Mouse (Mus musculus) G1E (cell line): Measurements from ENCODE around the gene Spata32. TPM values are rescaled to one million over a fixed set of nuclear protein-coding genes. Genes with fewer than 3 reads are reported as not detected.
A peak's percentile ranks its signal among the peaks of the same experiment; 100 is the strongest.

Source experiments
- ATAC-seq: 2 replicates; pipeline ENCODE4 v1.8.0; 2016; ENCODE audit warnings: mild to moderate bottlenecking; ENCODE audit not compliant: insufficient number of reproducible peaks, poor library complexity, low FRiP score, severe bottlenecking; ENCODE audit errors: extremely low read depth
- DNase-seq: peaks from one replicate; pipeline ENCODE4 v3.0.0; 2012; ENCODE audit warnings: low spot score
- H3K27me3 ChIP-seq: 2 replicates; pipeline ENCODE4 v1.6.1; 2012; ENCODE audit warnings: mild to moderate bottlenecking, low read length, inconsistent platforms; ENCODE audit not compliant: insufficient read depth
- H3K36me3 ChIP-seq: replicated peaks from 2 replicates; pipeline ENCODE3; 2012; ENCODE audit warnings: mild to moderate bottlenecking, inconsistent platforms
- H3K4me1 ChIP-seq: 2 replicates; pipeline ENCODE4 v1.6.1; 2012; ENCODE audit warnings: low read depth, low read length, inconsistent platforms, mixed read lengths; ENCODE audit not compliant: insufficient read depth
- H3K4me3 ChIP-seq: 2 replicates; pipeline ENCODE4 v1.5.1; 2012; ENCODE audit warnings: low read depth, mild to moderate bottlenecking, inconsistent platforms, low read length, moderate library complexity, mixed read lengths
- H3K9me3 ChIP-seq: replicated peaks from 2 replicates; pipeline ENCODE4 v1.6.1; 2012; ENCODE audit warnings: inconsistent platforms
- CTCF ChIP-seq: IDR thresholded peaks from 2 replicates; pipeline ENCODE4 v1.5.1; 2012; ENCODE audit warnings: low read depth, low read length, inconsistent platforms, mixed read lengths
- GATA1 ChIP-seq: IDR thresholded peaks from 2 replicates; pipeline ENCODE4 v1.6.1; 2012; ENCODE audit warnings: borderline replicate concordance, low read length, inconsistent platforms, mixed read lengths
- GATA2 ChIP-seq: IDR thresholded peaks from 2 replicates; pipeline ENCODE4 v1.6.1; 2012; ENCODE audit warnings: low read depth, low read length, inconsistent platforms, borderline replicate concordance
- POLR2AphosphoS5 ChIP-seq: IDR thresholded peaks from 2 replicates; pipeline ENCODE4 v1.6.1; 2012; ENCODE audit warnings: low read depth, low read length, inconsistent platforms; ENCODE audit not compliant: insufficient replicate concordance
- TAL1 ChIP-seq: conservative IDR thresholded peaks from 2 replicates; pipeline ENCODE4 v1.6.1; 2012; ENCODE audit warnings: low read depth, low read length, inconsistent platforms, mixed read lengths
- polyA plus RNA-seq: library from polyadenylated mRNA; stranded (reverse); fragments of >175 nt; gene quantifications from 2 replicates; pipeline ENCODE4 v1.2.3, GENCODE M21; 2012
- total RNA-seq, 2 experiments: library from RNA; stranded (forward) in 1 of 2; stranded (reverse) in 1 of 2; fragments of 200-1000 nt in 1 of 2; fragments of >200 nt in 1 of 2; fragmentation: Nextera tagmentation in 1 of 2; gene quantifications; 2 replicates each; pipeline ENCODE4 v1.2.3; 2014 to 2017

The Spata32 gene
- total and polyA plus RNA-seq, 3 experiments: 0.16 TPM; not detected in 2

DNA sequence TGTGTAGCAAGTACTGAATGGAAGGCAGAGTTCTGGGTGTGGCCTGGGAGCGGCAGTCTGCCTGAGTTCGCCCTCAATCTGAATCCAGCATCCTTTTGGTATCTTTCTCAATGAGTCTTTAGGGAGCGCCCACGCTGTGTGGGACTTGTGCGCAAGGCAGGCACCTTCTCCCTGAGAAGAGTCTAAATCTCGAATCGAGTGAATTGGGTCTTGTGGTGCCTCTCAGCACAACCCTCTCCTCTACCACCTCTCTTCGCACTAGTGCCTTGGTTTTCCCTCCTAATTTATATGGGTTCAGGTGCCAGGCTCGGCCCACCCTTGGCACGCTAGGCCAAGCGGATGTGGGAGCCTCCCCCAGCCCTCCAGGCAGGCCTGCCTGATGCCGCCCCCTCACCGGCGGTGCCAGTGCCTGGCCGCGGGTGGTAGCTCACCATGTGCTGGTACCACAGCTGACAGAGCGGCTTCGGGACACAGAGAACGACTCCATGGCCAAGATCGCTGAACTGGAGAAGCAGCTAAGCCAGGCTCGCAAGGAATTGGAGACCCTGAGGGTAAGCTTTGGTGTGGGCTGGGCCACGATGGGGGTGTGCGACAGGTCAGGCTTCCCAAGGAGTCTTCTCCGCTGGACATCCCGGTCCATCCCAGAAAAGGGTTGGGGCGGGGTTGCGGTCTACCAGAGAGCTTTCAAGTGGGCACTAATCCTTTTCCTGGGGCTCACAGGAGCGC is 25.8 kb downstream of the Spata32 start:
- DNase-seq: no peak
- Histone ChIP-seq H3K9me3 (no peaks in the 10 kb centered on the region), H3K4me1 (no peaks in the 10 kb centered on the region), H3K4me3 (no peak overlapping the region), H3K36me3 (no peaks in the 10 kb centered on the region), H3K27me3 (peaks cover 72% of the 10 kb centered on the region)
- TF ChIP-seq GATA1 (no peak), GATA2 (no peak), POLR2AphosphoS5 (no peak), TAL1 (no peak), CTCF (no peak)
- ATAC-seq: no peak

DNA sequence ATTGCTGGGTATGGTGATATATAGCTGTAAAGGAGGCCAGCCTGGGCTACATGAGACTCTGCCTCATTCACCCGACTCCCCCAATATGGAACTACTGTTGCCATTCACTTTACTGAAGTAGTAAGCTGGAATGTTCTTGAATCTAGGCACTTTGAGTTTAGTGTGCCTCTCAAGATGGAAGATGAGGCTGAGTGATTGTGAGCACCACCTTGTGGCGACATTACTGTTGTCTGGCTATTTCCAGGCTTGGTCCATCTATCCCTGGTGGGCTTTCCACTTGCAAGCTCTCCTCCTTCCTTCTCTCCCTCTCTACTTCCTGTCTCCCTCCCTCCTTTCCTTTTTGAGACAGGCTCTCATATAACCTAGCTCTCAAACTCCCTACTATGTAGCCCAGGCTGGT is 33.3 kb downstream of the Spata32 start:
- TF ChIP-seq GATA1 (no peak), CTCF (no peak), TAL1 (no peak), POLR2AphosphoS5 (no peak), GATA2 (no peak)
- ATAC-seq (no peak; the same call in 1 of the 2 replicates), DNase-seq (no peak)
- H3K4me3 ChIP-seq: no peak overlapping the region
- H3K36me3 ChIP-seq: no peaks in the 10 kb centered on the region
- no peaks in the 10 kb centered on the region for H3K9me3 ChIP-seq
- peaks cover 6% of the 10 kb centered on the region for H3K4me1 ChIP-seq
- peaks cover 56% of the 10 kb centered on the region for H3K27me3 ChIP-seq

DNA sequence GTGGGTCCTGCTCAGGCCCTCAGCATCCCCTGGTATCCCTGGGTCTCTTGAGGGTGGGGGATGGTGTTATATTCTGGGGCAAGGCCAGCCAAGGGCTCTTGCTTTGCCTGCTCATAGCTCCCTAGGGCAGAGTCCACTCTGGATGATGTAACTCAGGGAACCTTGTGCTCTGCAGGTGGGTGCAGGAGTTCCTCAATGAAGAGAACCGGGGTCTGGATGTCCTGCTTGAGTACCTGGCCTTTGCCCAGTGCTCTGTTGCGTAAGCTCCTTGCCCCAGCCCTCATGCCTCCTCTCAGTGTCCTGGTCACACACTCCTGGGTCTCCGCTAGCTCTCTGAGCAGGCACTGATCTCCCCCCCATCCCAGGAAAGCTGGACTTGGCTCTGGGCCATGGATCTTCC is 36.3 kb downstream of the Spata32 start:
- DNase-seq (no peak), ATAC-seq (no peak)
- Histone ChIP-seq H3K4me1 (peaks cover 24% of the 10 kb centered on the region), H3K4me3 (no peak overlapping the region), H3K9me3 (no peaks in the 10 kb centered on the region), H3K36me3 (no peaks in the 10 kb centered on the region), H3K27me3 (peaks cover 64% of the 10 kb centered on the region)
- no peak for TF ChIP-seq CTCF
- no peak for TF ChIP-seq TAL1
- TF ChIP-seq POLR2AphosphoS5: no peak
- no peak for TF ChIP-seq GATA2

DNA sequence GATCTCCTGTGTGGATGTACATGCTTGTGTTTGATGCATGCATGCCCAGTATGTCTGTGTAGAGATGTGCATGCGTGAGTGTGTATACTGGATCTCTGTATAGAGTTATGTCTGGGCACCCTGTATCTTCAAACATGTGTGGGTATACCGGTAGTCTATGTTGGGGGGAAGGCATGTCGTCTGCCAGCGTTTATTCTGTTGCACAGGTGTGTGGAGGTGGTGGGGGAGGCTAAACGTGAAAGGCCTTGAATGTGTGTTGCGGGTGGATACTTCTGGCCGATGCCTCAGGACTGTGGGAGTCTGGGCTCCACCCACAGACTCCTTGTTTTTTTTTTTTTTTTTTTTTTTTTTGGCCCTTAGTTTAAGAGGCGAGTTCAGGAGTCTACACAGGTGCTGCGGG is 36.9 kb downstream of the Spata32 start:
- Histone ChIP-seq H3K9me3 (no peaks in the 10 kb centered on the region), H3K4me1 (peaks cover 29% of the 10 kb centered on the region), H3K4me3 (no peak overlapping the region), H3K27me3 (peaks cover 62% of the 10 kb centered on the region), H3K36me3 (no peaks in the 10 kb centered on the region)
- no peak for DNase-seq
- TF ChIP-seq TAL1: no peak
- no peak for TF ChIP-seq CTCF
- TF ChIP-seq GATA2: no peak
- no peak for TF ChIP-seq POLR2AphosphoS5
- TF ChIP-seq GATA1: no peak
- ATAC-seq: no peak

DNA sequence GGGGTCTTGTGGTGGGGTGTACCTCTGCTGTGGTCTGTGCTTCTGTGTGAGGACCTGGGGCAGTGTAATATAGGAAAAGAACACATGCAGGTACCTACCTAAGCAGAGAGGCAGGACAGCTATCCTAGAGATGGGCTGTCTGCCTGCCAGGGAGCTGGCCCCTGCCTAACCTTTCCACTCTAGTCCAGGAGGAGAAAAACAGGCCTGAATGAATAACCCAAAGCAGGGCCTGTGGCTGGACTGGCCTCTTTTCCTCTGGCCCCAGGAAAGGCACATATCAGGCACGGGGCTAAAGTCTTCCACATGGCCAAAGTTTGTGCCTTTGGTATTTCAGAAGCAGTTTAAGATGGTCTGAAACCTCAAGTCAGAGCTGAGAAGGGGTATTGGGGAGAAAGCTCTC is 37.8 kb downstream of the Spata32 start:
- Histone ChIP-seq H3K4me1 (peaks cover 39% of the 10 kb centered on the region), H3K27me3 (peaks cover 54% of the 10 kb centered on the region), H3K36me3 (no peaks in the 10 kb centered on the region), H3K4me3 (no peak overlapping the region), H3K9me3 (no peaks in the 10 kb centered on the region)
- no peak for TF ChIP-seq CTCF
- TF ChIP-seq GATA2: no peak
- TF ChIP-seq TAL1: no peak
- no peak for TF ChIP-seq GATA1
- no peak for TF ChIP-seq POLR2AphosphoS5
- no peak for DNase-seq
- no peak for ATAC-seq

DNA sequence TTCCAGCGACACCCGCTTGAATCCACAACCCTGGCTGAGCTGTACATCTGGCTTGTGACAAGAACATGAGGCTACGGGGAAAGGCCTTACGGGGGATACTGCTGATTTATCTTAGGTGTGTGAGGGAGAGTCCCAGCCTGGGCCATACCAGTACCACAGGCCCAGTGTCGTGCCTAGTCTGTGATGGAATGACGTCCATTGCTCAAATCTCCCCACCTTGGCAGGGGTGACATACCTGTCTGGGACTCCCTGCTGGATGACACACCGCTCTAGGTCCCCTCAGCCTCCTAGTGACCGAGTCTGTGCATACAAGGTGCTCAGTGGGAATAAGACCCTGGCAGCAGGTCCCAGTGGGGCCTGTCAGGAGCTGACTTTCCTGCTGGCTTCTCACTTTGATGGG is 39.5 kb downstream of the Spata32 start:
- peaks cover 49% of the 10 kb centered on the region for H3K4me1 ChIP-seq
- no peaks in the 10 kb centered on the region for H3K9me3 ChIP-seq
- H3K4me3 ChIP-seq: no peak overlapping the region
- no peak for TF ChIP-seq GATA2
- no peak for TF ChIP-seq GATA1
- TF ChIP-seq TAL1: no peak
- TF ChIP-seq CTCF: no peak
- TF ChIP-seq POLR2AphosphoS5: no peak
- DNase-seq: no peak
- ATAC-seq: no peak
- H3K27me3 ChIP-seq: peaks cover 46% of the 10 kb centered on the region
- H3K36me3 ChIP-seq: no peaks in the 10 kb centered on the region

DNA sequence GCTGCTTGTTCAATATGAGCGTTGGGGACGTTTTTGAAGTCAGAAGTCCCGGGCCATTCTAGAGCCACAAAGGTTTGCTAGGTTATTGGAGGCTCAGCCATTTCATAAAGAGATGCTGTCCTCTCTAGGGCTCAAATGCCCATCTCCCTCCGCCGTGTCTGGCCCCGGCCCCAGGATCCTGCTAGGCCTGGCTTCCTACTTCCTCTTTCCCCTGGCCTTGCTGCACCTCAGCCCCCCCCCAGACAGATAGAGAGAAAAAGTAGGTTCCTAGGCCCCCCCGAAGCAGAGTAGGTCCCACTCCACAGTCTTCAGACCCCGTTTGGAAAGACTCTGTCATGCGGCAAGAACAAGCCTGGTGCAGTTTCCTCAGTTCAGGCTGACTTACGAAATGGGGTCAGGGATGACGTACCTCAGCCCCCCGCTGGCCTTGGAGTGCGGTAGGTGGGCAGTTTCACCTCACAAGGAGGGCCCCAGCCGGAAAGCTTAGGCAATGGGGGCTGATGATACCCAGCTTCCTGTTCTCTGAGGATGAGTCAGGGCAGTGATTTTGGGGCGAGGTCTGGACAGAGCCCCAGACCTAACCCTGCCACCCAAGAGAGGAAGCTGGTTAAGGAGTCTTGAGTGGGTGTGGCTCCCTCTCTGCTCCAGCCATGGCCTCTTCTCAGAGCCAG is 40.3 kb downstream of the Spata32 start:
- Histone ChIP-seq H3K9me3 (no peaks in the 10 kb centered on the region), H3K4me3 (no peak overlapping the region), H3K36me3 (no peaks in the 10 kb centered on the region), H3K4me1 (peaks cover 57% of the 10 kb centered on the region), H3K27me3 (peaks cover 46% of the 10 kb centered on the region)
- ATAC-seq (no peak), DNase-seq (peak; percentile 16)
- TF ChIP-seq POLR2AphosphoS5: no peak
- no peak for TF ChIP-seq GATA2
- no peak for TF ChIP-seq TAL1
